Mouse (Mus musculus): ENCODE results near the gene Kcnq2. TPM values are rescaled to one million over a fixed set of nuclear protein-coding genes. Genes with fewer than 3 reads are reported as not detected.
A peak's percentile ranks its signal among the peaks of the same experiment; 100 is the strongest.

Kcnq2 gene
- polyA plus RNA-seq, 1 experiment, result 0.32 TPM

DNA sequence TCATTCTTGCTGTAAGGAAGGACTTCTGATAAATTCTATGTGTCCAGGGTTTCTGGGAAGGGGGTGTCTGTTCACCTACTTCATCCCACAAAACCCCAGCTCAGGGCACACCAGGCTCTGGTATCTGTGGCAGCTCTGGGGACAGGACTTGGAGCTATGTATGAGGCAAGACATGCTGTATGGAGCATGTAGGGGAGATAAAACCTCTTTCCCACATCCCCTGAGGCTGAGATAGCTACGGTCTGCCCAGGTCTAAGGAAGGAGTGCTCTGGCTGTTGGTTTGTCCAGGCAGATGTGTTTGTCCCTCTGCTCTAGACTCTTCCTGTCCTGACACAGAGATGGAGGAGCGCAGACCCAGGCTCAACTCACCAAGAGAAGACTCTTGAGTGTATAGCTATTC lies 56.2 kb downstream of the Kcnq2 start:
- DNase-seq, result no peak
- 85% methylated on average over 2 of the region's 2 CpGs for WGBS
- Histone ChIP-seq H3K36me3 (ENCODE audit: control insufficient read depth, insufficient read depth, low read length) (no peaks in the 10 kb centered on the region), H3K4me1 (replicated peaks; ENCODE audit: control insufficient read depth, insufficient read depth, low read length) (no peaks in the 10 kb centered on the region), H3K27me3 (ENCODE audit: control insufficient read depth, insufficient read depth, low read length) (no peaks in the 10 kb centered on the region), H3K4me3 (ENCODE audit: control insufficient read depth, insufficient read depth, low read length) (no peak overlapping the region), H3K27ac (ENCODE audit: control insufficient read depth, insufficient read depth, low read length) (no peak overlapping the region)
- TF ChIP-seq CTCF (IDR thresholded peaks at IDR 0.05; ENCODE audit: borderline replicate concordance, control insufficient read depth, extremely low read depth, insufficient read depth, low read length, poor library complexity), result no peak
- no peak for TF ChIP-seq POLR2A (IDR thresholded peaks at IDR 0.05; ENCODE audit: control insufficient read depth, extremely low read depth, insufficient read depth, low read length, poor library complexity)

DNA sequence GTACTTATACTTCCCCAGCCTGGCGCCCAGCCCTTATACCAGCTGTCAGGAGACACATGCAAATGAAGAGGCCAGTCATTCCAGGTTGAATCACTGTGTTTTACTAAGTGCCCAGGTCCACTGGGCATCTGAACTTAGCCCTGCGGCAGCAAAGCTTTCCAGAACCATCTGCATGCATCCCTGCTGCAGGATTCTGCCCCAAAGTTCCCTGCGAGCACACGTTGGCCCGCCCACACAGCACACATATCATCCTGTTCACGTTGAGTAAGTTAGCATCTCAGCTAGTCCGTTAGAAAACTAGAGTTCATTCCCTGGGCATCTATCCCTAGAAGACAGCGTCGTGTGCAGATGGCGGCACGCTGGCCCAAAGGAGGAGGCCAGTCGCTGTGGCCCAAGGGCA lies 59.6 kb downstream of the Kcnq2 start:
- no peaks in the 10 kb centered on the region for H3K4me1 ChIP-seq (replicated peaks; ENCODE audit: control insufficient read depth, insufficient read depth, low read length)
- no peak for DNase-seq
- TF ChIP-seq CTCF (IDR thresholded peaks at IDR 0.05; ENCODE audit: borderline replicate concordance, control insufficient read depth, extremely low read depth, insufficient read depth, low read length, poor library complexity) (no peak), POLR2A (IDR thresholded peaks at IDR 0.05; ENCODE audit: control insufficient read depth, extremely low read depth, insufficient read depth, low read length, poor library complexity) (no peak)
- no peaks in the 10 kb centered on the region for H3K27me3 ChIP-seq (ENCODE audit: control insufficient read depth, insufficient read depth, low read length)
- H3K27ac ChIP-seq (ENCODE audit: control insufficient read depth, insufficient read depth, low read length), result no peak overlapping the region
- 87% methylated on average over 12 of the region's 12 CpGs for WGBS
- no peaks in the 10 kb centered on the region for H3K36me3 ChIP-seq (ENCODE audit: control insufficient read depth, insufficient read depth, low read length)
- H3K4me3 ChIP-seq (ENCODE audit: control insufficient read depth, insufficient read depth, low read length), result no peak overlapping the region

GRCm38 (mm10) chr2:181072403-181072714 lies 62.7 kb downstream of the Kcnq2 start:
- TF ChIP-seq POLR2A (IDR thresholded peaks at IDR 0.05; ENCODE audit: control insufficient read depth, extremely low read depth, insufficient read depth, low read length, poor library complexity) (no peak), CTCF (IDR thresholded peaks at IDR 0.05; ENCODE audit: borderline replicate concordance, control insufficient read depth, extremely low read depth, insufficient read depth, low read length, poor library complexity) (no peak)
- H3K4me3 ChIP-seq (ENCODE audit: control insufficient read depth, insufficient read depth, low read length), result no peak overlapping the region
- no peak for DNase-seq
- no peaks in the 10 kb centered on the region for H3K27me3 ChIP-seq (ENCODE audit: control insufficient read depth, insufficient read depth, low read length)
- H3K36me3 ChIP-seq (ENCODE audit: control insufficient read depth, insufficient read depth, low read length), result no peaks in the 10 kb centered on the region
- H3K27ac ChIP-seq (ENCODE audit: control insufficient read depth, insufficient read depth, low read length), result no peak overlapping the region
- WGBS, result 8% methylated on average over 1 of the region's 1 CpGs
- no peaks in the 10 kb centered on the region for H3K4me1 ChIP-seq (replicated peaks; ENCODE audit: control insufficient read depth, insufficient read depth, low read length)

DNA sequence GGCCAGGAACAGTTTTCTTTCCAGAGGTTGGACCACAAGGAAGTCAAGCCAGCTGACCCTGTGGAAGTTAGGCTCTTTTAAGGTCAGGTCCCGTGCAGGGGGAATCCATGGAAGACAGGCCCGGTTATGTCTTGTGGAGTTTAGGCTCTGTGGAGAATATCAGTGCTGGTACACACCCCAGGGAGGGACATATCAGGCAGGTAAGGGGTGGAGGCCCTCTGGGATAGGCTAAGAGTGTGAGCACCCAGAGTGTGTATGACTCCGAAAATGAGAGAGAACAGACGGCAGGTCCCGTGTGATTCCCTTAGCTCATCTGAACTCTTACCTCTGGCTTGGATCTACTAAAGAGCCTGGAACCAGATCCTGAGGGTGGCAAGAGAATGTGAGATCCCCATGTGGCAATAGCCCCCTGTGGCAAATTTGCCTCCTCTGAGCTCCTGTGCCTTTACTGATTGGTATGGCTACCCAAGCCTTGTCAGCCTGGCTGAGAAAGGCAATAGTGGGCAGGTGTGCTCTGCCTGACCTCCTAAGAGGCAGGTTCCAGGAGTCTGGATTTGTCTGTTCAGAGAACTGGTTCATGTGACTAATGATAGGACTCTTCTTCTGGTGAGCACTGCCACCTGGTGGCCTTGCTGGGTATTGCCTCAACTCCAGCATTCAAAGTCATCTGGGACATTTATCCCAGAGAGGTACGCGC lies 63.2 kb downstream of the Kcnq2 start:
- peak; percentile 47; the same call in 1 of the 2 replicates for TF ChIP-seq CTCF (IDR thresholded peaks at IDR 0.05; ENCODE audit: borderline replicate concordance, control insufficient read depth, extremely low read depth, insufficient read depth, low read length, poor library complexity)
- no peak for TF ChIP-seq POLR2A (IDR thresholded peaks at IDR 0.05; ENCODE audit: control insufficient read depth, extremely low read depth, insufficient read depth, low read length, poor library complexity)
- peak; percentile 69 for DNase-seq
- WGBS, result 65% methylated on average over 7 of the region's 7 CpGs
- H3K4me1 ChIP-seq (replicated peaks; ENCODE audit: control insufficient read depth, insufficient read depth, low read length), result no peaks in the 10 kb centered on the region
- H3K27me3 ChIP-seq (ENCODE audit: control insufficient read depth, insufficient read depth, low read length), result no peaks in the 10 kb centered on the region
- no peak overlapping the region for H3K27ac ChIP-seq (ENCODE audit: control insufficient read depth, insufficient read depth, low read length)
- no peaks in the 10 kb centered on the region for H3K36me3 ChIP-seq (ENCODE audit: control insufficient read depth, insufficient read depth, low read length)
- H3K4me3 ChIP-seq (ENCODE audit: control insufficient read depth, insufficient read depth, low read length), result no peak overlapping the region

- H3K27ac ChIP-seq (ENCODE audit: control insufficient read depth, insufficient read depth, low read length), result no peak overlapping the region
- no peaks in the 10 kb centered on the region for H3K27me3 ChIP-seq (ENCODE audit: control insufficient read depth, insufficient read depth, low read length)
- no peak overlapping the region for H3K4me3 ChIP-seq (ENCODE audit: control insufficient read depth, insufficient read depth, low read length)
- TF ChIP-seq POLR2A (IDR thresholded peaks at IDR 0.05; ENCODE audit: control insufficient read depth, extremely low read depth, insufficient read depth, low read length, poor library complexity) (no peak), CTCF (IDR thresholded peaks at IDR 0.05; ENCODE audit: borderline replicate concordance, control insufficient read depth, extremely low read depth, insufficient read depth, low read length, poor library complexity) (no peak)
- DNase-seq, result no peak
- H3K36me3 ChIP-seq (ENCODE audit: control insufficient read depth, insufficient read depth, low read length), result no peaks in the 10 kb centered on the region
- no peaks in the 10 kb centered on the region for H3K4me1 ChIP-seq (replicated peaks; ENCODE audit: control insufficient read depth, insufficient read depth, low read length)
- 72% methylated on average over 7 of the region's 7 CpGs for WGBS
These were observed 65.0 kb downstream of the Kcnq2 start for GRCm38 (mm10) chr2:181070136-181070535.

- WGBS, result 76% methylated on average over 5 of the region's 5 CpGs
- no peak for DNase-seq
- TF ChIP-seq CTCF (IDR thresholded peaks at IDR 0.05; ENCODE audit: borderline replicate concordance, control insufficient read depth, extremely low read depth, insufficient read depth, low read length, poor library complexity), result no peak
- TF ChIP-seq POLR2A (IDR thresholded peaks at IDR 0.05; ENCODE audit: control insufficient read depth, extremely low read depth, insufficient read depth, low read length, poor library complexity), result no peak
- H3K36me3 ChIP-seq (ENCODE audit: control insufficient read depth, insufficient read depth, low read length), result no peaks in the 10 kb centered on the region
- no peaks in the 10 kb centered on the region for H3K27me3 ChIP-seq (ENCODE audit: control insufficient read depth, insufficient read depth, low read length)
- H3K4me1 ChIP-seq (replicated peaks; ENCODE audit: control insufficient read depth, insufficient read depth, low read length), result no peaks in the 10 kb centered on the region
- no peak overlapping the region for H3K4me3 ChIP-seq (ENCODE audit: control insufficient read depth, insufficient read depth, low read length)
- H3K27ac ChIP-seq (ENCODE audit: control insufficient read depth, insufficient read depth, low read length), result no peak overlapping the region
These were observed 66.6 kb downstream of the Kcnq2 start for GRCm38 (mm10) chr2:181068499-181068898.

DNA sequence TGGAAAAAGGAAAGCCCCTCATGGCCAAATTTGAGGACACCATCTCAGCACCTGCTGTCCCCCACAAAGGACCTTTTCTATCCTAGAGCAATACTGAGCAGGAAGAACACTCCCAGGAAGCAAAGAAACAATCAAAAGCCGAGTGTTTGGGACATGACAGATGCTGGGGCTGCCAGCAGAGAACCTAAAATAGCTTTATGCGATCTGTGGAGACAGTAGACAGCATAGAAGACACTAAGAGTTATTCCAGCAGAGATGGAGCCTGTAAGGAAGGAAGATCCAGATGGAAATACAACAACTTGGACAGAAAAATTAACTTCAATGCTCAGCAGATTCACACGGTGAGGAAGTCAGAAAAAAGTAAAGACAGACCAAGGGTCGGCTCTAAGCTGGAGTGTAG lies 69.3 kb downstream of the Kcnq2 start:
- 37% methylated on average over 4 of the region's 4 CpGs for WGBS
- H3K27ac ChIP-seq (ENCODE audit: control insufficient read depth, insufficient read depth, low read length), result no peak overlapping the region
- H3K4me1 ChIP-seq (replicated peaks; ENCODE audit: control insufficient read depth, insufficient read depth, low read length), result no peaks in the 10 kb centered on the region
- H3K4me3 ChIP-seq (ENCODE audit: control insufficient read depth, insufficient read depth, low read length), result no peak overlapping the region
- DNase-seq, result no peak
- no peaks in the 10 kb centered on the region for H3K27me3 ChIP-seq (ENCODE audit: control insufficient read depth, insufficient read depth, low read length)
- no peaks in the 10 kb centered on the region for H3K36me3 ChIP-seq (ENCODE audit: control insufficient read depth, insufficient read depth, low read length)
- TF ChIP-seq POLR2A (IDR thresholded peaks at IDR 0.05; ENCODE audit: control insufficient read depth, extremely low read depth, insufficient read depth, low read length, poor library complexity), result no peak
- TF ChIP-seq CTCF (IDR thresholded peaks at IDR 0.05; ENCODE audit: borderline replicate concordance, control insufficient read depth, extremely low read depth, insufficient read depth, low read length, poor library complexity), result no peak
